ENCODE assay signal across 18 mouse cellular contexts in the genomic region with DNA sequence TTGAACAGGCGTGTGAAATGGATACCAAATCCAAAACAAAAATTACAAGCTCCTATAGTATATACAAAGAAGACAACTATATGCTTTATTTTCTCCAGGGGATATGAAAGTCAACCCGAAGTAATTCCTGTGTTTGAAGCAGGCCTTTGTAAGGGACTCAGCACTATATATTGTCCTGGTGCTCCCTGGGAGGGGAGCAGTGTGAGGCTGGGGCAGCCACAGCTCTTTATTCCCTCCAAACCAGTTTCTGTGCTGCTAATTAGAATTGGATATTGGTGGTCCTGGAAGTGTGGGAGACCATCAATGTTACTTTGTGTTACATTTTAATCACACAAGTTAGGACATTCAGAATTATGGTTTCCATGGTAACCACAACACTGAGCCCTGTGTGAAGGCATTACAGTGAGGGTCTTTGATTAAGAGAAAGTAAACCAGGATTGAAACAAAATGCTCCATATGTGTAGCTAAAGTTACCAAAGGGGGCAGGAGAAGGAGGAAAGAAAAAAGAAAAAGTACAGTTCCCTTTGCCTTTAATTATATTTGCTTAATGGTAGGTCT.
DNase-seq lines count a peak whose midpoint lies in the region; ATAC-seq lines count a peak whose summit lies in the region.
"Had no signal": no experiment of that assay in that cellular context is flagged by ENCODE, and none has a peak within 500 bp of the region (broad histone marks: within the 10 kb centered on the region; RNA-seq: fewer than 3 reads in every experiment).

No protein-coding gene starts in this region.

- no peak overlapping the region for H3K9ac ChIP-seq in forebrain, embryonic 12.5 days
- H3K9ac ChIP-seq in hindbrain, embryonic 15.5 days: no peak overlapping the region
- no peak overlapping the region for H3K9ac ChIP-seq in midbrain, embryonic 15.5 days
- H3K9ac ChIP-seq: liver, embryonic 13.5 days had no signal

- H3K27me3 ChIP-seq in forebrain, embryonic 12.5 days: no peaks in the 10 kb centered on the region
- H3K27me3 ChIP-seq in hindbrain, embryonic 15.5 days: no peaks in the 10 kb centered on the region
- no peaks in the 10 kb centered on the region for H3K27me3 ChIP-seq in midbrain, embryonic 15.5 days (replicated peaks)
- H3K27me3 ChIP-seq: CH12.LX; liver, embryonic 13.5 days had no signal

- no peak overlapping the region for H3K27ac ChIP-seq in forebrain, embryonic 12.5 days
- no peak overlapping the region for H3K27ac ChIP-seq in hindbrain, embryonic 15.5 days (replicated peaks)
- H3K27ac ChIP-seq in midbrain, embryonic 15.5 days: no peak overlapping the region
- H3K27ac ChIP-seq: heart, embryonic 10.5 days; layer of hippocampus, adult 2 months; liver, embryonic 13.5 days had no signal

- H3K4me3 ChIP-seq in forebrain, embryonic 12.5 days (replicated peaks): no peak overlapping the region
- H3K4me3 ChIP-seq in hindbrain, embryonic 15.5 days: no peak overlapping the region
- no peak overlapping the region for H3K4me3 ChIP-seq in midbrain, embryonic 15.5 days
- H3K4me3 ChIP-seq: erythroblast, embryonic 14.5 days; heart, embryonic 10.5 days; layer of hippocampus, adult 2 months; liver, embryonic 13.5 days had no signal

- H3K4me2 ChIP-seq in forebrain, embryonic 12.5 days: no peak overlapping the region
- H3K4me2 ChIP-seq in hindbrain, embryonic 15.5 days: no peak overlapping the region
- H3K4me2 ChIP-seq in midbrain, embryonic 15.5 days: no peak overlapping the region
- H3K4me2 ChIP-seq: liver, embryonic 13.5 days had no signal

- no peaks in the 10 kb centered on the region for H3K36me3 ChIP-seq in forebrain, embryonic 12.5 days (replicated peaks)
- H3K36me3 ChIP-seq in hindbrain, embryonic 15.5 days: no peaks in the 10 kb centered on the region
- H3K36me3 ChIP-seq in midbrain, embryonic 15.5 days (replicated peaks): no peaks in the 10 kb centered on the region
- H3K36me3 ChIP-seq: heart, embryonic 10.5 days; liver, embryonic 13.5 days had no signal

- 26% methylated on average over 2 of the region's 2 CpGs for WGBS in forebrain, embryonic 12.5 days
- WGBS in hindbrain, embryonic 15.5 days: 35% methylated on average over 2 of the region's 2 CpGs
- WGBS in midbrain, embryonic 15.5 days: 36% methylated on average over 2 of the region's 2 CpGs

- ATAC-seq in forebrain, embryonic 12.5 days (ENCODE audit: low FRiP score): peak; percentile 88
- peak; percentile 88 for ATAC-seq in hindbrain, embryonic 15.5 days (ENCODE audit: low FRiP score, low read depth)
- peak; percentile 80 for ATAC-seq in midbrain, embryonic 15.5 days (replicated peaks)
- ATAC-seq in erythroid progenitor cell, adult 5-6 weeks (replicated peaks; ENCODE audit: low FRiP score, poor library complexity, severe bottlenecking): no peak
- ATAC-seq: lung, postnatal 0 days had no signal

- DNase-seq in brain, embryonic 18.5 days (ENCODE audit: low read depth, low spot score): peak; percentile 30
- no peak for DNase-seq in heart, adult 8-10 months (ENCODE audit: low spot score)
- no peak for DNase-seq in lung, postnatal 25 days (ENCODE audit: low spot score)
- DNase-seq: cerebellum, adult 11-12 months; heart, postnatal 36 days; kidney, adult 18-20 months; liver, embryonic 13.5 days; spleen, adult 18-20 months; thymus, postnatal 14 days had no signal

- H3K9me3 ChIP-seq in forebrain, embryonic 12.5 days: no peaks in the 10 kb centered on the region
- H3K9me3 ChIP-seq in hindbrain, embryonic 15.5 days: no peaks in the 10 kb centered on the region
- no peaks in the 10 kb centered on the region for H3K9me3 ChIP-seq in midbrain, embryonic 15.5 days
- H3K9me3 ChIP-seq: heart, embryonic 10.5 days; liver, embryonic 13.5 days had no signal

- H3K4me1 ChIP-seq in forebrain, embryonic 12.5 days: peaks cover 9% of the 10 kb centered on the region
- H3K4me1 ChIP-seq in hindbrain, embryonic 15.5 days (replicated peaks): peaks cover 9% of the 10 kb centered on the region
- peaks cover 6% of the 10 kb centered on the region for H3K4me1 ChIP-seq in midbrain, embryonic 15.5 days
- H3K4me1 ChIP-seq: heart, embryonic 10.5 days; liver, embryonic 13.5 days had no signal
